Mouse (Mus musculus): ENCODE measurements around the gene Opalin. TPM values are rescaled to one million over a fixed set of nuclear protein-coding genes. Genes with fewer than 3 reads are reported as not detected.

Opalin gene
- polyA plus RNA-seq, 1 experiment from 2014 or later: not detected

DNA sequence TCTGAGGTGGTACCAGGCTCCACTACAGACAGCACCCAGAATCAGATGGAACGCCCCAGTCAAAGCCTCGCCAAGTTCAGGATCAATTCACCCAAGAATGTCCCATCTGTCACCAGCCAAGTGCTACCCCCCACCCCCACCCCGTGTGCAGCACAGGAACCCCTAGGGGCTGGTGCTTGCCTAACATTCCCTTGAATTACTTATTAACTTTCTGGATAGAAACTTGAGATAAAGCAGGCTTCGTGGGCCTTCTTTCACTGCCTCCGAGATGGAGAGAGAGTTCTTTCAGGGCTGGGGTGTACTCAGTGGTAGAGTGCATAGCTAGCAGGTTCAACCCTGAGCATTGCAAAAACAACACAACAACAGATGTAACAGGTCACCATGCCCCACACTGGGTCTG lies 24.7 kb downstream of the Opalin start:
- Histone ChIP-seq H3K36me3 (ENCODE audit: control insufficient read depth, insufficient read depth) (no peaks in the 10 kb centered on the region), H3K27me3 (replicated peaks; ENCODE audit: control insufficient read depth, insufficient read depth, low read length) (no peaks in the 10 kb centered on the region), H3K4me1 (replicated peaks; ENCODE audit: control insufficient read depth, insufficient read depth, low read length) (no peaks in the 10 kb centered on the region), H3K9ac (replicated peaks; ENCODE audit: low read depth, low read length) (no peak overlapping the region), H3K9me3 (ENCODE audit: control insufficient read depth, low read length) (no peaks in the 10 kb centered on the region), H3K27ac (ENCODE audit: low read length) (no peak overlapping the region), H3K4me2 (ENCODE audit: low read length) (no peak overlapping the region), H3K4me3 (replicated peaks; ENCODE audit: low read length) (no peak overlapping the region)
- 73% methylated on average over 5 of the region's 5 CpGs for WGBS
- no peak for ATAC-seq

DNA sequence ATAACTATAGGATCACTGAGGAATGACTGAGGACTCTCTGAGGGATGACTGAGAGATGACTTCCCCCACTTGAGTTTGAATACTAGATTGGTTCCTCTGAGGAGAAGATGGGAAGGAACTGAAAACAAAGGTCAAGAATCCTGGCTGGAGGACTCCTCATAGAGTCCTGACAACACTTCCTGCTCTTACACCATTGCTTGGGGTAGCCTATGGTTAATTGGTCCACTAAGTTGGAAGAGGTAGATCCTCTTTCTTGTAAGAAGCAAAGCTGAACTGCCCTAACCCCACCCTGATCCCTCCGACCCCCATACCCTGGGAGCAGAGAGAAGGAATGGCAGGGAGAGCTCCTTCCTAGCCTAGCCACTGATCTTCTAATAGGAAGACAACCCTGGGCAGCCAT lies 25.2 kb downstream of the Opalin start:
- WGBS: 90% methylated on average over 1 of the region's 1 CpGs

DNA sequence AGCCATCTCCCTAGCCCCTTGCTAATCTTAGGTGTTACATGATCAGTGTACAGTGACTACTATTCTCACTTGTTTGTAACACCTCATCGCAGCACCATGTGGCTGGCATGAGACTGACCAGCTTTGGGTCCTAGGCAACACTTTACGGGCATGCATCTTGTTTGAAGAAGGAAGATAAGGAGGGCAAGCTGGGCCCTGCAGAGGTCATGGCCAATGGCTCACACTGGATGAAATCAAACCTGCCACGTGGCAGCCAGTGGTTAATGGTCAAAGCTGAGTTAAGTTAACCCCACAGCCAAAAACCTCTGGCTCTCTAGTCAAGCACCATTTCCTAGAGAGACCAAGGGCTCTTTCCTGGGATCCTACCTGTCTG lies 28.7 kb downstream of the Opalin start:
- Histone ChIP-seq H3K9ac (replicated peaks; ENCODE audit: low read depth, low read length) (no peak overlapping the region), H3K36me3 (ENCODE audit: control insufficient read depth, insufficient read depth) (no peaks in the 10 kb centered on the region), H3K9me3 (ENCODE audit: control insufficient read depth, low read length) (no peaks in the 10 kb centered on the region), H3K27me3 (replicated peaks; ENCODE audit: control insufficient read depth, insufficient read depth, low read length) (no peaks in the 10 kb centered on the region), H3K4me3 (replicated peaks; ENCODE audit: low read length) (no peak overlapping the region), H3K4me1 (replicated peaks; ENCODE audit: control insufficient read depth, insufficient read depth, low read length) (no peaks in the 10 kb centered on the region), H3K27ac (ENCODE audit: low read length) (peak overlapping the region; percentile 12; the same call in 1 of the 2 replicates), H3K4me2 (ENCODE audit: low read length) (no peak overlapping the region)
- WGBS: 84% methylated on average over 3 of the region's 3 CpGs
- no peak for ATAC-seq

More for the DNA sequence above, 25.2 kb downstream of the Opalin start:
- Histone ChIP-seq H3K36me3 (ENCODE audit: control insufficient read depth, insufficient read depth) (no peaks in the 10 kb centered on the region), H3K9me3 (ENCODE audit: control insufficient read depth, low read length) (no peaks in the 10 kb centered on the region), H3K27ac (ENCODE audit: low read length) (no peak overlapping the region), H3K27me3 (replicated peaks; ENCODE audit: control insufficient read depth, insufficient read depth, low read length) (no peaks in the 10 kb centered on the region), H3K4me2 (ENCODE audit: low read length) (no peak overlapping the region), H3K4me3 (replicated peaks; ENCODE audit: low read length) (no peak overlapping the region), H3K4me1 (replicated peaks; ENCODE audit: control insufficient read depth, insufficient read depth, low read length) (no peaks in the 10 kb centered on the region), H3K9ac (replicated peaks; ENCODE audit: low read depth, low read length) (no peak overlapping the region)
- ATAC-seq: no peak

- Histone ChIP-seq H3K27ac (ENCODE audit: low read length) (peak overlapping the region; percentile 8), H3K9me3 (ENCODE audit: control insufficient read depth, low read length) (no peaks in the 10 kb centered on the region)
- 66% methylated on average over 9 of the region's 9 CpGs for WGBS
Measured at GRCm38 (mm10) chr19:41047437-41048186, 29.3 kb downstream of the Opalin start.

DNA sequence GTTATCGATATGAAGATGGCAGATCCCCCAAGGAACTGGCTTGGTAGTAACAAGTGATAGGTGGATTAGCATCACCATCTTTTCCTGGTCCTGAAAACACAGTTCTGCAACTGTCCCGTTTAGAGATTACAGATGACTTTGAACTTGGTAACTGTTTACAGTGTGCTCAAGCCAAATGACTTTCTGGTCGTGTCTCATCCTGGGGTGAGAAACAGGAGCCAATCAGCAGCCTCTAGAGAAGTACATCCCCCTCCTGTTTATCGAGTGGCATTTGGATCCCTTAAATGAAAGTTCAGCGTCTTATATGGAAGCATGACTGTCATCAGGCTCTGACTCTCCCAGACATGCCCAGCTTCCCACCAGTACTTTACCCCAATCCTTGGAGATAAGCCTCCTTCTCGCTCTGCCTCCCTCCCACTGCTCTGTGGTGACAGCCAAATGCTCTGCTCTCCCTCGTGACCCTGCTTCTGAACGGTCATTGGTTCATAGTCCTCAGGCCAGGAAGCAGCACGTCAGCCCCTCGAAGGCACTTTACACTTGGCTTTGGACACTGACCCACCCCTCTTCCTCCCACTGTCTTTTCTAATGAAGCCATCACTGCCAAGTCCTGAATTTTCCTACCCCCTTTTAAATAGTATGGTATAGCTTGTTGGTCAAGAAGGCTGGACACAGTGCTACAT lies 31.7 kb downstream of the Opalin start:
- 67% methylated on average over 10 of the region's 10 CpGs for WGBS
- no peaks in the 10 kb centered on the region for H3K36me3 ChIP-seq (ENCODE audit: control insufficient read depth, insufficient read depth)
- H3K9ac ChIP-seq (replicated peaks; ENCODE audit: low read depth, low read length): no peak overlapping the region
- H3K9me3 ChIP-seq (ENCODE audit: control insufficient read depth, low read length): no peaks in the 10 kb centered on the region
- no peak for ATAC-seq
- no peak overlapping the region for H3K4me3 ChIP-seq (replicated peaks; ENCODE audit: low read length)
- no peaks in the 10 kb centered on the region for H3K4me1 ChIP-seq (replicated peaks; ENCODE audit: control insufficient read depth, insufficient read depth, low read length)
- H3K27me3 ChIP-seq (replicated peaks; ENCODE audit: control insufficient read depth, insufficient read depth, low read length): no peaks in the 10 kb centered on the region
- no peak overlapping the region for H3K27ac ChIP-seq (ENCODE audit: low read length)
- H3K4me2 ChIP-seq (ENCODE audit: low read length): no peak overlapping the region

More at GRCm38 (mm10) chr19:41047437-41048186, 29.3 kb downstream of the Opalin start:
- no peak overlapping the region for H3K4me2 ChIP-seq (ENCODE audit: low read length)
- no peaks in the 10 kb centered on the region for H3K36me3 ChIP-seq (ENCODE audit: control insufficient read depth, insufficient read depth)
- ATAC-seq: peak; percentile 68
- H3K9ac ChIP-seq (replicated peaks; ENCODE audit: low read depth, low read length): no peak overlapping the region
- no peak overlapping the region for H3K4me3 ChIP-seq (replicated peaks; ENCODE audit: low read length)
- no peaks in the 10 kb centered on the region for H3K27me3 ChIP-seq (replicated peaks; ENCODE audit: control insufficient read depth, insufficient read depth, low read length)
- H3K4me1 ChIP-seq (replicated peaks; ENCODE audit: control insufficient read depth, insufficient read depth, low read length): no peaks in the 10 kb centered on the region

- H3K27me3 ChIP-seq (replicated peaks; ENCODE audit: control insufficient read depth, insufficient read depth, low read length): no peaks in the 10 kb centered on the region
- no peaks in the 10 kb centered on the region for H3K36me3 ChIP-seq (ENCODE audit: control insufficient read depth, insufficient read depth)
- H3K4me3 ChIP-seq (replicated peaks; ENCODE audit: low read length): no peak overlapping the region
- no peak overlapping the region for H3K9ac ChIP-seq (replicated peaks; ENCODE audit: low read depth, low read length)
- H3K4me2 ChIP-seq (ENCODE audit: low read length): no peak overlapping the region
- H3K27ac ChIP-seq (ENCODE audit: low read length): no peak overlapping the region
- H3K9me3 ChIP-seq (ENCODE audit: control insufficient read depth, low read length): no peaks in the 10 kb centered on the region
- H3K4me1 ChIP-seq (replicated peaks; ENCODE audit: control insufficient read depth, insufficient read depth, low read length): no peaks in the 10 kb centered on the region
- ATAC-seq: no peak
- 92% methylated on average over 7 of the region's 7 CpGs for WGBS
Measured at GRCm38 (mm10) chr19:41039110-41039509, 37.8 kb downstream of the Opalin start.

DNA sequence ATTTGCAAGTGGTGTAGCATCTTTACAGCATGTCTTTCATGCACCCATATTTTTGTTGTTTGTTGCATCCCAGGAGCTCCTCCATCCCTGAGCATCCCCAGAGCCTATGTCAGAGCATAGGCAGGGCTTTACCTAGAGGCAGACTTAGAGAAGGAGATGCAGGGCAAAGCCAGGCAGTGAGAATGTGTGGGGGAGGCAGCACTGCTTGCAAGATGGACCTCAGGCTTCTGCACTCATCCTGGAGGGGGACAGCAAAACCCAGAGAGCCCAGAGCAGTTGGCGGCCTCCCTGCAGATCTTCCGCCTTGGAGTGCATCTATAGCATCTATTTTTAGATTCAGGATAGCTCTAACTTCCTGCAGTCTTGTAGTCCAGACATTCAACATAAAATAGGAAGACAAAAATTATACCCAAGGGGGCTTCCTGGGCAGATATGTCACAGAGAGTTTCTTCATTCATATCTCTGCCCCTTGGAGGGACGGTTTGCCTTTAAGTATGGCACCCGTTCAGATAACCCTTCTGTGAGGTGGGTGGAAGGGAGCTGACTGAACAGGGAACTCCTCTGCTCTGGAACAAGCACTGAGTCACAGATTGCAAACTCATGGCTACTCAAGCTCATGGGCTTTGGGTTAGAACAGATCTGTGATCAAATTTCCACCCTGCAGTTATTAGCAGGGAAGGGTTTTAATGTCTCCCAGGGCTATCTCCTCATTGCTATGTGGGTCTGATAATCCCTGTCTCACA lies 40.9 kb downstream of the Opalin start:
- H3K4me3 ChIP-seq (replicated peaks; ENCODE audit: low read length): no peak overlapping the region
- H3K27ac ChIP-seq (ENCODE audit: low read length): no peak overlapping the region
- no peaks in the 10 kb centered on the region for H3K4me1 ChIP-seq (replicated peaks; ENCODE audit: control insufficient read depth, insufficient read depth, low read length)
- H3K9me3 ChIP-seq (ENCODE audit: control insufficient read depth, low read length): no peaks in the 10 kb centered on the region
- 83% methylated on average over 4 of the region's 4 CpGs for WGBS
- H3K9ac ChIP-seq (replicated peaks; ENCODE audit: low read depth, low read length): no peak overlapping the region
- no peaks in the 10 kb centered on the region for H3K36me3 ChIP-seq (ENCODE audit: control insufficient read depth, insufficient read depth)
- H3K4me2 ChIP-seq (ENCODE audit: low read length): no peak overlapping the region
- no peak for ATAC-seq
- H3K27me3 ChIP-seq (replicated peaks; ENCODE audit: control insufficient read depth, insufficient read depth, low read length): no peaks in the 10 kb centered on the region

GRCm38 (mm10) chr19:41031869-41032268 lies 45.0 kb downstream of the Opalin start:
- Histone ChIP-seq H3K4me1 (replicated peaks; ENCODE audit: control insufficient read depth, insufficient read depth, low read length) (no peaks in the 10 kb centered on the region), H3K27me3 (replicated peaks; ENCODE audit: control insufficient read depth, insufficient read depth, low read length) (no peaks in the 10 kb centered on the region), H3K4me3 (replicated peaks; ENCODE audit: low read length) (no peak overlapping the region), H3K9me3 (ENCODE audit: control insufficient read depth, low read length) (no peaks in the 10 kb centered on the region), H3K36me3 (ENCODE audit: control insufficient read depth, insufficient read depth) (no peaks in the 10 kb centered on the region), H3K9ac (replicated peaks; ENCODE audit: low read depth, low read length) (no peak overlapping the region), H3K4me2 (ENCODE audit: low read length) (no peak overlapping the region), H3K27ac (ENCODE audit: low read length) (no peak overlapping the region)
- 80% methylated on average over 6 of the region's 6 CpGs for WGBS
- ATAC-seq: no peak

GRCm38 (mm10) chr19:41031009-41031408 lies 45.9 kb downstream of the Opalin start:
- 83% methylated on average over 11 of the region's 11 CpGs for WGBS
- no peak overlapping the region for H3K27ac ChIP-seq (ENCODE audit: low read length)
- no peak overlapping the region for H3K9ac ChIP-seq (replicated peaks; ENCODE audit: low read depth, low read length)
- no peak for ATAC-seq
- H3K4me3 ChIP-seq (replicated peaks; ENCODE audit: low read length): no peak overlapping the region
- no peaks in the 10 kb centered on the region for H3K27me3 ChIP-seq (replicated peaks; ENCODE audit: control insufficient read depth, insufficient read depth, low read length)
- H3K9me3 ChIP-seq (ENCODE audit: control insufficient read depth, low read length): no peaks in the 10 kb centered on the region
- no peaks in the 10 kb centered on the region for H3K4me1 ChIP-seq (replicated peaks; ENCODE audit: control insufficient read depth, insufficient read depth, low read length)
- no peak overlapping the region for H3K4me2 ChIP-seq (ENCODE audit: low read length)
- no peaks in the 10 kb centered on the region for H3K36me3 ChIP-seq (ENCODE audit: control insufficient read depth, insufficient read depth)

All from forebrain, embryonic 16.5 days (tissue).